ENCODE assay signal across 10 mouse cellular contexts in the genomic region with DNA sequence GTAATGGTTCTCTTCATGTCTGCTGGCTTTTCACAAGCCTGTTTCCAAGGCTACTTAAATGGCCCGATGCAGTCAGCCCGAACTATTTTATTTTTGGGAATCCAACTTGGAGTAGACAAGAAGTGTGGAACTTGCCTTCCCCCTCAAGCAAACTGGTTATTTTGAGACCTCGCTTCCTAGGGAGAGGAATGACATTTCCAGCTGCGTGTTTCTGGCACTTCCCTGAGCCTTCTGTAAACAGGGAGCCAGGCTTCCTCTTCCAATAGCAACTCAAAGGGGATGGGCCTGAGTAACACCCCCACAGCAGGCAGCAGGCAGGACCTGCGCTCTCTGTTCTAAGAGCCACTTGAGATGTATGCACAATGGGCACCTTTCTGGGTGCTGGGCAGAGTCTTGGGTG. TPM values are rescaled to one million over a fixed set of nuclear protein-coding genes. Genes with fewer than 3 reads are reported as not detected.
DNase-seq lines count a peak whose midpoint lies in the region; ATAC-seq lines count a peak whose summit lies in the region.
"Had no signal": no experiment of that assay in that cellular context is flagged by ENCODE, and none has a peak within 500 bp of the region (broad histone marks: within the 10 kb centered on the region; RNA-seq: fewer than 3 reads in every experiment).

No protein-coding gene starts in this region.

- H3K4me2 ChIP-seq in limb, embryonic 13.5 days (replicated peaks) = no peak overlapping the region
- no peak overlapping the region for H3K4me2 ChIP-seq in stomach, embryonic 16.5 days (ENCODE audit: low read depth, low read length)

- no peak overlapping the region for H3K9ac ChIP-seq in limb, embryonic 13.5 days
- H3K9ac ChIP-seq in stomach, embryonic 16.5 days (ENCODE audit: low read length) = no peak overlapping the region
- H3K9ac ChIP-seq: liver, embryonic 14.5 days had no signal

- 0 out of 2 replicates have a peak overlapping the region, but pooled peaks have one; percentile 71 for H3K27ac ChIP-seq in limb, embryonic 13.5 days
- peak overlapping the region; percentile 53; the same call in 1 of the 2 replicates for H3K27ac ChIP-seq in stomach, embryonic 16.5 days (ENCODE audit: low read length)
- H3K27ac ChIP-seq: liver, embryonic 14.5 days had no signal

- peaks cover 31% of the 10 kb centered on the region for H3K4me1 ChIP-seq in limb, embryonic 13.5 days
- H3K4me1 ChIP-seq in stomach, embryonic 16.5 days (ENCODE audit: control insufficient read depth, insufficient read depth, low read length) = peaks cover 10% of the 10 kb centered on the region; the same call in 1 of the 2 replicates

- intact Hi-C loops in heart, postnatal 10 days (cut with DNase I) = loop anchor here (5.0 kb wide), 1 partner anchor 39 kb away; no protein-coding TSS in a partner anchor

- no peak for ATAC-seq in limb, embryonic 13.5 days (ENCODE audit: low FRiP score, low read depth)
- ATAC-seq in stomach, embryonic 16.5 days (ENCODE audit: insufficient read depth, low FRiP score) = no peak; the same call in 1 of the 2 replicates
- no peak for ATAC-seq in megakaryocyte-erythroid progenitor cell, adult 5-6 weeks (replicated peaks; ENCODE audit: low FRiP score, low TSS enrichment, poor library complexity, severe bottlenecking)
- ATAC-seq: Patski had no signal

- H3K4me3 ChIP-seq in limb, embryonic 13.5 days = no peak overlapping the region
- H3K4me3 ChIP-seq in stomach, embryonic 16.5 days (replicated peaks; ENCODE audit: low read length) = no peak overlapping the region

- H3K27me3 ChIP-seq in limb, embryonic 13.5 days = no peaks in the 10 kb centered on the region
- H3K27me3 ChIP-seq in stomach, embryonic 16.5 days (ENCODE audit: control insufficient read depth, insufficient read depth, low read length) = no peaks in the 10 kb centered on the region
- H3K27me3 ChIP-seq: Patski had no signal

- peak; percentile 31 for DNase-seq in layer of hippocampus, adult 11-12 months (ENCODE audit: low spot score)
- no peak for DNase-seq in layer of hippocampus, postnatal 25 days (ENCODE audit: extremely low spot score in 1 of 2, low spot score in 1 of 2)
- DNase-seq in heart, postnatal 10 days = peak; percentile 69 to 77
- no peak for DNase-seq in ovary, adult 18-20 months (ENCODE audit: low spot score)
- no peak for DNase-seq in Muller cell, postnatal 12 days (ENCODE audit: inconsistent ontology term)

- H3K36me3 ChIP-seq in limb, embryonic 13.5 days = peaks cover 27% of the 10 kb centered on the region
- H3K36me3 ChIP-seq in stomach, embryonic 16.5 days (ENCODE audit: control insufficient read depth, insufficient read depth, low read length) = peaks cover 6% of the 10 kb centered on the region; the same call in 1 of the 2 replicates

- H3K9me3 ChIP-seq in limb, embryonic 13.5 days = no peaks in the 10 kb centered on the region
- no peaks in the 10 kb centered on the region for H3K9me3 ChIP-seq in stomach, embryonic 16.5 days (replicated peaks; ENCODE audit: control insufficient read depth, low read length)

- 24% methylated on average over 5 of the region's 5 CpGs for WGBS in limb, embryonic 13.5 days
- WGBS in stomach, embryonic 16.5 days = 27% methylated on average over 5 of the region's 5 CpGs

RNA-seq across cellular contexts. Expression of a gene that starts 15.3 kb away (rescaled TPM):
- 10 to 100 TPM in 1 of 2 experiments, 1 to 10 TPM in 1; 9.6 to 10.3 TPM for total RNA-seq in layer of hippocampus, postnatal 25 days (2021)
- total RNA-seq in heart, postnatal 10 days (2021) = 10 to 100 TPM; 66.9 to 74.5 TPM
- polyA plus RNA-seq in limb, embryonic 13.5 days (2015; fragmentation: Nextera tagmentation; extraction: Ambion mirVana) = 51.3 and 52.1 TPM in 2 replicates
- 47.8 and 55.3 TPM in 2 replicates for polyA plus RNA-seq in stomach, embryonic 16.5 days (2015; fragmentation: Nextera tagmentation; extraction: Ambion mirVana)
- total RNA-seq in megakaryocyte-erythroid progenitor cell, adult 5-6 weeks (2014; fragmentation: Nextera tagmentation) = 1.2 TPM in 1 of 2 replicates, not detected in the other
- total RNA-seq in megakaryocyte-erythroid progenitor cell, adult 5-6 weeks (2017) = 0.95 and 1.5 TPM in 2 replicates

RNA-seq across cellular contexts. Expression of a gene that starts 43.2 kb away (rescaled TPM):
- total RNA-seq in layer of hippocampus, postnatal 25 days (2021) = 1 to 10 TPM; 2.4 to 3.0 TPM
- total RNA-seq in heart, postnatal 10 days (2021) = not detected
- 0.22 and 0.64 TPM in 2 replicates for polyA plus RNA-seq in limb, embryonic 13.5 days (2015; fragmentation: Nextera tagmentation; extraction: Ambion mirVana)
- 2.9 and 3.7 TPM in 2 replicates for polyA plus RNA-seq in stomach, embryonic 16.5 days (2015; fragmentation: Nextera tagmentation; extraction: Ambion mirVana)
- not detected in 2 replicates for total RNA-seq in megakaryocyte-erythroid progenitor cell, adult 5-6 weeks (2014; fragmentation: Nextera tagmentation)
- not detected in 2 replicates for total RNA-seq in megakaryocyte-erythroid progenitor cell, adult 5-6 weeks (2017)
- polyA plus RNA-seq: liver, embryonic 14.5 days had no signal

Comparison
In these comparisons a context has a peak if more than half of its experiments do, and no peak if none do; other contexts are left out.
1. DNase-seq: peak in layer of hippocampus, adult 11-12 months (single experiment) and heart, postnatal 10 days (2 of 2); none in layer of hippocampus, postnatal 25 days (0 of 2), ovary, adult 18-20 months (single experiment) and Muller cell, postnatal 12 days (single experiment).
2. RNA of a gene that starts 15.3 kb away (total RNA-seq): 66.9 to 74.5 TPM in heart, postnatal 10 days; 9.6 to 10.3 TPM in layer of hippocampus, postnatal 25 days and 0.95 to 1.5 TPM in megakaryocyte-erythroid progenitor cell, adult 5-6 weeks; every median in the first group is over 4 times any median in the second.